Mouse (Mus musculus): Measurements from ENCODE around the gene Med13l. TPM values are rescaled to one million over a fixed set of nuclear protein-coding genes. Genes with fewer than 3 reads are reported as not detected.

The Med13l gene
- total and polyA plus RNA-seq, 3 experiments = 2.0 to 11.0 (median 10.1) TPM

DNA sequence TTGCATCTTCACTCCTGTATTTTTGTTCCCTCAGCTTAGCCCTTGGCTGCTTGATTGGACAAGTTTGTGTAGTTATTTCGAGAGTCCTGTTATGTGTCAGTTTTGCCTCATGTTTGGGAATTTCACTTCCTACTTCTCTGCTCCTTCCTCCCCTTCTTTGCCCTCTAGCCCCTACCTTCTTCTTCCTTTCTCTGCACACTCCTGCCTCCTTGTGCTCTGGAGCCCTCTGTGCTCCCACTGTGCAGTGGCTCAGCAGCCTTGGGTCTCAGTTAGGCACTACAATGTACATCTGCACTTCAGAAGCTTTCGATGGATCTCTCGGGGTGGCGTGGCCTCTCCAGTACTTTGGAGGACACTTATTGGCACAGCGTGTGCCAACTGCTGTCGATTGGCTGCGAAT, 14.5 kb downstream of the Med13l start:
- DNase-seq (ENCODE audit: extremely low read depth) = peak; percentile 48
- Histone ChIP-seq H3K4me2 (ENCODE audit: insufficient read depth, low read depth, poor library complexity, severe bottlenecking) (no peak overlapping the region), H3K4me3 (replicated peaks in 1 of 3; ENCODE audit: low read depth in 2 of 3, low read length in 2 of 3, poor library complexity in 1 of 3) (peak overlapping the region in 1 of 3 experiments; percentile 51), H3K27me3 (replicated peaks) (no peaks in the 10 kb centered on the region), H3K9ac (ENCODE audit: insufficient read depth, low read depth) (no peak overlapping the region), H3K27ac (ENCODE audit: insufficient read depth, low read depth) (no peak overlapping the region), H3K79me2 (replicated peaks; ENCODE audit: control insufficient read depth, extremely low read depth, insufficient read depth, poor library complexity, severe bottlenecking) (peaks cover 29% of the 10 kb centered on the region), H3K4me1 (ENCODE audit: control insufficient read depth in 1 of 2, insufficient read depth in 2 of 2) (peaks cover 17 to 69% of the 10 kb centered on the region in 2 experiments), H3K36me3 (replicated peaks in 1 of 2; ENCODE audit: control insufficient read depth in 1 of 2, insufficient read depth in 1 of 2, low read length in 1 of 2) (peaks cover 0 to 28% of the 10 kb centered on the region in 2 experiments), H3K9me3 (replicated peaks; ENCODE audit: low read length) (no peaks in the 10 kb centered on the region)
- in situ Hi-C loops (cut with MboI; ENCODE audit: low pct_ligation_motif_present, low pct_unique_long_range_greater_than_20kb, low sequenced_read_pairs) (no loop called here), dilution Hi-C loops (cut with MboI; ENCODE audit: extremely low pct_ligation_motif_present, extremely low pct_unique_long_range_greater_than_20kb, low sequenced_read_pairs) (no loop called here)
- TF ChIP-seq PAX5 (IDR thresholded peaks at IDR 0.05; ENCODE audit: low read length) (no peak), JUN (IDR thresholded peaks at IDR 0.05; ENCODE audit: insufficient read depth, low read depth, low read length) (peak; percentile 75; the same call in 1 of the 2 replicates), USF2 (conservative IDR thresholded peaks at IDR 0.05; ENCODE audit: low read depth, low read length) (no peak), IRF4 (IDR thresholded peaks at IDR 0.05; ENCODE audit: low read depth, low read length) (peak; percentile 93), RAD21 (IDR thresholded peaks at IDR 0.05; ENCODE audit: low read depth, low read length) (peak; percentile 52), RCOR1 (conservative IDR thresholded peaks at IDR 0.05; ENCODE audit: low read depth, low read length) (peak; percentile 60; the same call in 1 of the 2 replicates), CTCF (conservative IDR thresholded peaks at IDR 0.05 in 1 of 2, IDR thresholded peaks at IDR 0.05 in 1 of 2; ENCODE audit: low read depth in 2 of 2, low read length in 2 of 2) (peak in 1 of 2 experiments; percentile 48; a peak in 2 of 4 replicates), EP300 (IDR thresholded peaks at IDR 0.05; ENCODE audit: low read length) (peak; percentile 94), ELF1 (IDR thresholded peaks at IDR 0.05; ENCODE audit: low read depth, low read length) (no peak), UBTF (IDR thresholded peaks at IDR 0.05; ENCODE audit: low read depth, low read length) (no peak), MEF2A (IDR thresholded peaks at IDR 0.05; ENCODE audit: borderline replicate concordance, low read depth, low read length) (peak; percentile 80), GABPA (IDR thresholded peaks at IDR 0.05; ENCODE audit: insufficient replicate concordance, low read depth, low read length) (no peak), SMC3 (IDR thresholded peaks at IDR 0.05; ENCODE audit: low read depth, low read length) (peak; percentile 54), ETS1 (conservative IDR thresholded peaks at IDR 0.05; ENCODE audit: low read depth, low read length) (0 out of 2 replicates have a peak, but pooled peaks have one; percentile 22), JUND (conservative IDR thresholded peaks at IDR 0.05; ENCODE audit: low read depth, low read length) (peak; percentile 79; the same call in 1 of the 2 replicates)

DNA sequence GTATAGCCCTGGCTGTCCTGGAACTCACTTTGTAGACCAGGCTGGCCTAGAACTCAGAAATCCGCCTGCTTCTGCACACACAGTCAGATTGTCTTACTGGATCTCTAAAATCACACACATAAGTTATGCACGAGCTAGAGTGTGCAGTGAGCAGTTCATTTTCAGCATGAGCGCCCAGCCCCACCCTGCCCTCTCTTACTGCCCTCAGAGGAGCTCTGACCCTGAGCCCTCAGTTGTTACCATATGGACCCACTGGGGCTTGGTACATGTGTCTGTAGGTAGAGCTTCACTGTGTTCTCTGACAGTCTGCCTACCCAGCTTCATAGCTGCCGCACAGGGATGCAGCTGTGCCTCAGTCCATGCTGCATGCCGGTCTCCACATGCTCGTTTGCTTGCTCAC, 15.4 kb downstream of the Med13l start:
- Histone ChIP-seq H3K4me2 (ENCODE audit: insufficient read depth, low read depth, poor library complexity, severe bottlenecking) (no peak overlapping the region), H3K79me2 (replicated peaks; ENCODE audit: control insufficient read depth, extremely low read depth, insufficient read depth, poor library complexity, severe bottlenecking) (peaks cover 30% of the 10 kb centered on the region), H3K36me3 (replicated peaks in 1 of 2; ENCODE audit: control insufficient read depth in 1 of 2, insufficient read depth in 1 of 2, low read length in 1 of 2) (peaks cover 0 to 25% of the 10 kb centered on the region in 2 experiments), H3K27ac (ENCODE audit: insufficient read depth, low read depth) (no peak overlapping the region), H3K4me1 (ENCODE audit: control insufficient read depth in 1 of 2, insufficient read depth in 2 of 2) (peaks cover 17 to 62% of the 10 kb centered on the region in 2 experiments), H3K4me3 (replicated peaks in 1 of 3; ENCODE audit: low read depth in 2 of 3, low read length in 2 of 3, poor library complexity in 1 of 3) (no peak overlapping the region), H3K27me3 (replicated peaks) (no peaks in the 10 kb centered on the region), H3K9me3 (replicated peaks; ENCODE audit: low read length) (no peaks in the 10 kb centered on the region), H3K9ac (ENCODE audit: insufficient read depth, low read depth) (no peak overlapping the region)
- TF ChIP-seq POLR2A (IDR thresholded peaks at IDR 0.05; ENCODE audit: low read depth, low read length) = no peak
- no peak for TF ChIP-seq ZC3H11A (IDR thresholded peaks at IDR 0.05; ENCODE audit: low read depth, low read length)
- TF ChIP-seq CHD1 (IDR thresholded peaks at IDR 0.05; ENCODE audit: low read depth, low read length) = no peak
- TF ChIP-seq RCOR1 (conservative IDR thresholded peaks at IDR 0.05; ENCODE audit: low read depth, low read length) = no peak
- TF ChIP-seq ZMIZ1 (IDR thresholded peaks at IDR 0.05; ENCODE audit: low read depth, low read length) = no peak
- TF ChIP-seq NELFE (IDR thresholded peaks at IDR 0.05; ENCODE audit: low read depth, low read length) = no peak
- no peak for DNase-seq (ENCODE audit: extremely low read depth)
- dilution Hi-C loops (cut with MboI; ENCODE audit: extremely low pct_ligation_motif_present, extremely low pct_unique_long_range_greater_than_20kb, low sequenced_read_pairs) = no loop called here
- in situ Hi-C loops (cut with MboI; ENCODE audit: low pct_ligation_motif_present, low pct_unique_long_range_greater_than_20kb, low sequenced_read_pairs) = no loop called here
